Mouse (Mus musculus) limb, embryonic 12.5 days (tissue): ENCODE data around the gene Midn. TPM values are rescaled to one million over a fixed set of nuclear protein-coding genes. Genes with fewer than 3 reads are reported as not detected.

Source experiments
- ATAC-seq: fragments of 200-750 bp; cut with Nextera tagmentation; 2 replicates; pipeline ENCODE4 v1.8.0; 2017; ENCODE audit warnings: low read depth, moderate TSS enrichment; ENCODE audit not compliant: insufficient number of reproducible peaks, insufficient read depth, low FRiP score, low TSS enrichment
- H3K27ac ChIP-seq: fragments of 300-500 bp; sonication (generic); 2 replicates; pipeline ENCODE4 v1.5.1; 2016; ENCODE audit warnings: mild to moderate bottlenecking, moderate library complexity
- H3K27me3 ChIP-seq: fragments of 300-500 bp; sonication (generic); 2 replicates; pipeline ENCODE4 v1.6.1; 2016; ENCODE audit warnings: mild to moderate bottlenecking, moderate library complexity
- H3K36me3 ChIP-seq: fragments of 300-500 bp; sonication (generic); 2 replicates; pipeline ENCODE4 v1.6.1; 2016; ENCODE audit warnings: mild to moderate bottlenecking, moderate library complexity
- H3K4me1 ChIP-seq: fragments of 300-500 bp; sonication (generic); replicated peaks from 2 replicates; pipeline ENCODE4 v1.6.1; 2016
- H3K4me2 ChIP-seq: fragments of 300-500 bp; sonication (generic); 2 replicates; pipeline ENCODE4 v1.6.1; 2016; ENCODE audit warnings: mild to moderate bottlenecking, moderate library complexity
- H3K4me3 ChIP-seq: fragments of 300-500 bp; sonication (generic); replicated peaks from 2 replicates; pipeline ENCODE4 v1.5.1; 2016; ENCODE audit warnings: mild to moderate bottlenecking
- H3K9ac ChIP-seq: fragments of 300-500 bp; sonication (generic); replicated peaks from 2 replicates; pipeline ENCODE4 v1.6.1; 2016; ENCODE audit warnings: mild to moderate bottlenecking, moderate library complexity
- H3K9me3 ChIP-seq: fragments of 300-500 bp; sonication (generic); 2 replicates; pipeline ENCODE4 v1.6.1; 2016; ENCODE audit warnings: mild to moderate bottlenecking, moderate library complexity
- WGBS: fragments of 180-500 bp; shearing (Covaris S2); methylation state at CpG from one replicate; pipeline ENCODE4 v1.1.7; 2016; 5-methylcytosine and 5-hydroxymethylcytosine counted together
- polyA plus RNA-seq: library from polyadenylated mRNA; unstranded; fragments of >200 nt; fragmentation: Nextera tagmentation; extraction: Ambion mirVana; gene quantifications from 2 replicates; pipeline ENCODE4 v1.2.1, GENCODE M21; 2016

Midn gene
- polyA plus RNA-seq = 30.6 and 38.0 TPM in 2 replicates

DNA sequence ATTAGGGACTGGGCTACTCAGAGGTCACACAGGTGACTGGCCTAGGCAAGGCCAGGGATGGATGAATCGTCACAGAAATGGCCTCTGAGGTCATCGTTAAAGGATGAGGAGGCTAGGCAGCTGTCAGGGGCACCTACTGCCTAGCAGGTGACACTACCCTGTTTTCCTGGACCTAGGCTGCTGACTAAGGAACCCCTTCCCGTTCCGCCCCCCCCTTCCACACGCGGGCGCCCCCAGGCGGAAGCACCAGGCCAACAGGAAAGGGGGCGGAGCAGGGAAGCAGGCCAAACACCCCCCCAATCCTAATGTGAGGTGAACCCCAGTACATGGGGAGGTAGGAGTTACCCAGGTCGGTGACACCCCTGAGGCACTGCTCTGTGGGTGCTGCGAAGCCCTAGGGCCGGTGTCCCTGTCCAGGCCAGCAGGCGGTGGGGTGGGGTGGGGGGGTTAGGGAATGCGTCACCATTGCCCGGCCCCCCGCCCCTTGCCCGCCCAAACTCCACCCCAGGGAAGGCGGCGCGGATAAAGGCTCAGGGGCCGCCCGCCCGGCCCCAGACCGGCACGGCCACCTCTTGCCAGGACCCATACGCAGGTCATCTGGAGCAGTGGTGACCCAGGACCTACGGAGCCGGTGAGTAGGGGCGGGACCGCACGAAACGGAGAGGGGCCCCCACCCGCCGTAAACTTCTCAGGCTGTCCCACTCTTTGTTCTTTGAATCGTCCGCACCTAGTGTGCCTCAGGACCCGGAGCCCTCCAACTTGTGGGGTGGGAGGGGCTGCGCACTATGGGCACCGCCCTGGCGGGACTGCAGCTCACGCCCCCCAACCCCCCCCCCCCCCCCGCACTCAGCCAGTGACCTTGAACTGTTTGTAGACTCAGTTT, at the start of gene Midn:
Midn (plus strand) TSS at position 554 of the 883 bp plus-strand sequence.
- no peaks in the 10 kb centered on the region for H3K9me3 ChIP-seq
- H3K9ac ChIP-seq = peak within 1 kb of the TSS; percentile 90
- H3K4me2 ChIP-seq = peak within 1 kb of the TSS; percentile 59
- peaks cover 37% of the 10 kb centered on the region for H3K4me1 ChIP-seq
- no peaks in the 10 kb centered on the region for H3K27me3 ChIP-seq
- ATAC-seq = peak; percentile 16
- 2% methylated on average over 41 of the region's 42 CpGs for WGBS
- H3K36me3 ChIP-seq = peaks cover 68% of the 10 kb centered on the region
- H3K27ac ChIP-seq = peak within 1 kb of the TSS; percentile 99
- peak within 1 kb of the TSS; percentile 97 for H3K4me3 ChIP-seq

- H3K4me3 ChIP-seq = no peak overlapping the region
- H3K4me1 ChIP-seq = peaks cover 35% of the 10 kb centered on the region
- ATAC-seq = no peak
- WGBS = 85% methylated on average over 5 of the region's 5 CpGs
- H3K9ac ChIP-seq = no peak overlapping the region
- no peak overlapping the region for H3K4me2 ChIP-seq
- H3K27me3 ChIP-seq = no peaks in the 10 kb centered on the region
- H3K9me3 ChIP-seq = no peaks in the 10 kb centered on the region
- H3K27ac ChIP-seq = peak overlapping the region; percentile 73; the same call in 1 of the 2 replicates
- H3K36me3 ChIP-seq = no peaks in the 10 kb centered on the region
These were observed 49.4 kb upstream of the Midn start for GRCm38 (mm10) chr10:80098630-80099029.

DNA sequence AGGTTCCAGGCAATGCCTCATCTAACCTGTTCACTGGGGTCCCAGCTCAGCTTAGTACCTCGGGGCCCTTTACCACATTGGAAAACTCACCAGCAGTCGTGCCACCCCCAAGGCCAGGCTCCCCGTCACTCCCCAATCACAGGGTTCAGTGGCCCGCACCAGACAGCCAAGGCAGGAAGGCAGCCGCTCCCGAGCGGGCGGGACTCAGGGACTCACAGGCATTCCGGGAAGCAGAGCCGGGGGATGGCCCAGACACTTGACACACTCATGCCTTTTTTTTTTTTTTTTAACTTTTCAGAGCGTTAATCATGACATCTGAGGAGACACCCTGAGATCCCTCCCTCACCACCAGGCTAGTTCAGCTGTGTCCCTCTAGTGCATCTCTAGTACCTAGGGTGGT, 47.1 kb upstream of the Midn start:
- no peaks in the 10 kb centered on the region for H3K9me3 ChIP-seq
- WGBS = 70% methylated on average over 11 of the region's 11 CpGs
- H3K4me2 ChIP-seq = peak overlapping the region; percentile 94; the same call in 1 of the 2 replicates
- peaks cover 34% of the 10 kb centered on the region for H3K4me1 ChIP-seq
- no peak overlapping the region for H3K27ac ChIP-seq
- H3K27me3 ChIP-seq = no peaks in the 10 kb centered on the region
- no peak for ATAC-seq
- peak overlapping the region; percentile 91 for H3K4me3 ChIP-seq
- H3K36me3 ChIP-seq = no peaks in the 10 kb centered on the region
- no peak overlapping the region for H3K9ac ChIP-seq

DNA sequence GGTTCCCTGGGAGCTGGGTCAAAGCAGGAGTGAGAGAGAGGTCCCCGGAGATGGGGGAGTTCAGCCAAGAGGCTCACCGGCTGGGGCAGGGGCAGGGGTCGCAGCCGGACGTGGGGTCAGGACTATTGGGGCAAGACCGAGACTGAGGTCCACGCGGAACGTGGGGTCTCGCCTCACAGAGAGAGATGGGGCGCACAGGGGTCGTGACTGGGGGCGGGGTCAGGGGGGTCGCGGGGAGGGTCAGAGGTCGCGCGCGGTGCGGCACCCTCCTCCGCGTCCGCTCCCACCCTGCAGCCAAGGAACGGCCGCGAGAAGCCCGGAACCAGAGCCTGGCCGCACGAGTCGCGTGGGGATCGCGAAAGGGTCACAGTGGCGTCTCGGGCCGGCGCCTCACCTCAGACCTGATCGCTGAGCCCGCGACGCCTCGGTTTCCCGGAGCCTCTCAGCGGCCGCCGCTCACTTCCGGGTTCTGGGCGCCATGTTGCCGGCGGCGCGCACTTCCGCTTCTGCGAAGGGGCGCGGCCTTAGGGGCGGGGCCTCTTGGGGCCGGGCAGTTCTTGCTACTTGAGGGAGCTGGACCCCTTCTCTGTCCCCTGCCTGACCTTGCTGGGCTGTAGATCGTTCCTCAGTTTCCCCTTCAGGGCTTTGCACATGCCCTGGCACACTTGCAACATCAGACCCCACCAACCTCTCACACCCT, 45.7 kb upstream of the Midn start:
- H3K36me3 ChIP-seq = no peaks in the 10 kb centered on the region
- peak overlapping the region; percentile 94 for H3K4me2 ChIP-seq
- peak overlapping the region; percentile 81 for H3K9ac ChIP-seq
- H3K4me1 ChIP-seq = peaks cover 23% of the 10 kb centered on the region
- no peaks in the 10 kb centered on the region for H3K9me3 ChIP-seq
- under 1% methylated on average over 59 of the region's 59 CpGs for WGBS
- peak; percentile 68 for ATAC-seq
- H3K4me3 ChIP-seq = peak overlapping the region; percentile 91
- no peaks in the 10 kb centered on the region for H3K27me3 ChIP-seq
- peak overlapping the region; percentile 59 for H3K27ac ChIP-seq

- peaks cover 17% of the 10 kb centered on the region for H3K4me1 ChIP-seq
- H3K27ac ChIP-seq = peak overlapping the region; percentile 59; the same call in 1 of the 2 replicates
- ATAC-seq = no peak; the same call in 1 of the 2 replicates
- no peaks in the 10 kb centered on the region for H3K36me3 ChIP-seq
- no peaks in the 10 kb centered on the region for H3K27me3 ChIP-seq
- H3K4me3 ChIP-seq = peak overlapping the region; percentile 91
- no peaks in the 10 kb centered on the region for H3K9me3 ChIP-seq
- H3K9ac ChIP-seq = no peak overlapping the region
- 87% methylated on average over 2 of the region's 2 CpGs for WGBS
- peak overlapping the region; percentile 94; the same call in 1 of the 2 replicates for H3K4me2 ChIP-seq
These were observed 45.0 kb upstream of the Midn start for GRCm38 (mm10) chr10:80103032-80103431.

- H3K4me3 ChIP-seq = no peak overlapping the region
- ATAC-seq = no peak
- WGBS = 76% methylated on average over 3 of the region's 3 CpGs
- no peaks in the 10 kb centered on the region for H3K36me3 ChIP-seq
- H3K27me3 ChIP-seq = no peaks in the 10 kb centered on the region
- H3K9me3 ChIP-seq = no peaks in the 10 kb centered on the region
- H3K4me1 ChIP-seq = peaks cover 13% of the 10 kb centered on the region
- no peak overlapping the region for H3K4me2 ChIP-seq
- H3K9ac ChIP-seq = no peak overlapping the region
- H3K27ac ChIP-seq = no peak overlapping the region
These were observed 43.9 kb upstream of the Midn start for GRCm38 (mm10) chr10:80104181-80104580.

DNA sequence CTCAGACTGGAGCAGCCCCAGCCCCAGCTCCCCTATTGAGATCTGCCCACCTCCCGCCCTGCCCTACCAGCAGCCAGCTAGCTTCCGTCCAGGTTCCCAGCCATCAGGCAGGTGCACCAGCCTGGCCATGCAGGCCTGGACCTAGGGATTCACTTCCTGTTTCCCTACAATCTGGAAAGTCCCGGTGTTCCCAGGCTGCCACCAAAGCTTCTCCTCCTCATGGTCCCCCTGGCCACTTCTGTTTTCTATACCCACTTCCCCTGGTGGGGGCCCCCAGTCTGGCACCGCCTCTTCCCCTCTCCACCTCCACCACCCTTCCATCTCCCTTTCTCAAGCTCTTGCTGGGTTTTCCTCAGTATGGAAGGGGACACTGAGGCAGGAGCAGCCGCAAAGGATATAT, 42.6 kb upstream of the Midn start, which contains the start of gene Sbno2:
Sbno2 (minus strand) TSS at position 112 of the 400 bp plus-strand sequence.
- Histone ChIP-seq H3K27me3 (no peaks in the 10 kb centered on the region), H3K9ac (no peak within 1 kb of the TSS), H3K36me3 (no peaks in the 10 kb centered on the region), H3K4me1 (peaks cover 10% of the 10 kb centered on the region), H3K4me3 (no peak within 1 kb of the TSS), H3K4me2 (no peak within 1 kb of the TSS), H3K27ac (no peak within 1 kb of the TSS), H3K9me3 (no peaks in the 10 kb centered on the region)
- WGBS = 57% methylated on average over 5 of the region's 5 CpGs
- no peak for ATAC-seq

GRCm38 (mm10) chr10:80105926-80106325, 42.1 kb upstream of the Midn start:
- Histone ChIP-seq H3K27me3 (no peaks in the 10 kb centered on the region), H3K4me3 (no peak overlapping the region), H3K36me3 (no peaks in the 10 kb centered on the region), H3K9me3 (no peaks in the 10 kb centered on the region), H3K9ac (no peak overlapping the region), H3K4me2 (no peak overlapping the region), H3K4me1 (peaks cover 10% of the 10 kb centered on the region), H3K27ac (no peak overlapping the region)
- 66% methylated on average over 5 of the region's 5 CpGs for WGBS
- no peak for ATAC-seq

DNA sequence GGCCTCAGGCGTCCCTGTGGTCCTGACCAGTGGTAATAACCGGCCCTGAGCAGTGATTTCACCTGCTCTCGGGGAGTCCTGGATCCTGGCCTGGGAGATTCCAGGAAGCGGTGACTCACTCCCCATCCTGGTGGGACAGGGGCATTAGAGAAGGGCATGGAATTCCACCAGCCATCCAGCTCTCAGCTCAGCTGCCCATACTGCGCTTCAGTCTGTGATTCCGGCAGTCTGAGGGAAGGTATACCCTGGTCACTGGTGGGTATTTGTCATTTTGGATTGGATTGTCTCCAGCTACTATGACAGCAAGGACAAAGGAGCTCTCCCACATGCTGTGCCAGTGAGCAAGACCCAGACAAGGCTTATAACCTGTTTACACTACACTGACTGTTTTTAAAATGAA, 40.4 kb upstream of the Midn start:
- H3K9me3 ChIP-seq = no peaks in the 10 kb centered on the region
- H3K9ac ChIP-seq = no peak overlapping the region
- H3K4me3 ChIP-seq = no peak overlapping the region
- no peaks in the 10 kb centered on the region for H3K36me3 ChIP-seq
- no peak overlapping the region for H3K4me2 ChIP-seq
- no peak overlapping the region for H3K27ac ChIP-seq
- no peaks in the 10 kb centered on the region; the same call in 1 of the 2 replicates for H3K4me1 ChIP-seq
- no peak for ATAC-seq
- WGBS = 60% methylated on average over 6 of the region's 6 CpGs
- no peaks in the 10 kb centered on the region for H3K27me3 ChIP-seq

GRCm38 (mm10) chr10:80114341-80115284, 33.5 kb upstream of the Midn start:
- Histone ChIP-seq H3K27me3 (no peaks in the 10 kb centered on the region), H3K4me1 (peaks cover 34% of the 10 kb centered on the region), H3K4me3 (peak overlapping the region; percentile 92), H3K4me2 (peak overlapping the region; percentile 93), H3K36me3 (peaks cover 19% of the 10 kb centered on the region; the same call in 1 of the 2 replicates), H3K9me3 (no peaks in the 10 kb centered on the region), H3K9ac (peak overlapping the region; percentile 58), H3K27ac (peak overlapping the region; percentile 83)
- WGBS = 2% methylated on average over 27 of the region's 27 CpGs
- ATAC-seq = peak; percentile 53
